Mouse (Mus musculus): ENCODE results near the gene Ypel1. TPM values are rescaled to one million over a fixed set of nuclear protein-coding genes. Genes with fewer than 3 reads are reported as not detected.

Gene Ypel1
- polyA plus RNA-seq, 1 experiment from 2014 or later = 17.1 TPM

DNA sequence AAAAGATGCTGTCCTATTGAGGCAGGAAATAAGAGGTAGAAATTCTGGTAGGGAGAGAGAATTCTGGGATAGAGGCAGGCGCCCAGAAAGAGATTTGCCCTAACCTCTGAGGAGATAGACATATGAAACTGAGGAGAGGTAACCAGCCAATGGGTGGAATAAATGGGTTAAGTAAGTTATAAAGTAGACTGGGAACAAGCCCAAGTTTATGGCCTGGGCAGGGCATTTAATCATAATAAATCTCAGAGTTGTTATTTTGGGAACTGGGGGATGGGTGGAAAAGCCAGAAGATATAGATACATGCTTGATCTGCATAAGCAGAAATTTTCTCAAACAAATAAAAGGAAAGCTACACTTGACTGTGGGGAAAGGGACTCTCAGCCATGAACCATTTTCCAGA is 7.2 kb upstream of the Ypel1 start:
- no peak overlapping the region for H3K27ac ChIP-seq
- no peak for ATAC-seq
- no peak overlapping the region for H3K4me3 ChIP-seq (replicated peaks)
- no peaks in the 10 kb centered on the region for H3K9me3 ChIP-seq
- H3K4me1 ChIP-seq (replicated peaks) = no peaks in the 10 kb centered on the region
- 46% methylated on average over 1 of the region's 1 CpGs for WGBS
- H3K36me3 ChIP-seq = no peaks in the 10 kb centered on the region
- H3K4me2 ChIP-seq (replicated peaks) = no peak overlapping the region
- H3K27me3 ChIP-seq (replicated peaks) = no peaks in the 10 kb centered on the region
- H3K9ac ChIP-seq = no peak overlapping the region

DNA sequence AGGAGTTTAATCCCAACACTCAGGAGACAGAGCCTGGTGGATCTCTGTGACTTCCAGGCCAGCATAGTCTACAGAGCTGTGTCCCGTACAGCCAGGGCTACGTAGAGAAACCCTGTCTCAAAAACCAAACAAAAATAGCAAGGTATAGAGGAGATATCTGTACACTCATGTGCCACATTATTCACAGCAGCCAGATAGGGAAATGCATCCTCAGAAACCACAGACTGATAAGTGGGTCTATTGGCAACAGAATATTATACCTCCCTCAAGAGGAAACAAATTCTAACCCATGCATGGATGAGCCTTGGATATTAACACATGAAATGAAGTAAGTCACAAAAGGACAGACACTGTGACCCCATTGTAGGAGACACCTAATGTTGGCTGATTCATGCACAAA is 1.9 kb upstream of the Ypel1 start:
- H3K4me3 ChIP-seq (replicated peaks) = no peak overlapping the region
- H3K27ac ChIP-seq = no peak overlapping the region
- H3K9me3 ChIP-seq = no peaks in the 10 kb centered on the region
- H3K4me1 ChIP-seq (replicated peaks) = no peaks in the 10 kb centered on the region
- ATAC-seq = no peak
- H3K4me2 ChIP-seq (replicated peaks) = no peak overlapping the region
- no peaks in the 10 kb centered on the region for H3K27me3 ChIP-seq (replicated peaks)
- WGBS = 92% methylated on average over 2 of the region's 2 CpGs
- H3K9ac ChIP-seq = no peak overlapping the region
- no peaks in the 10 kb centered on the region for H3K36me3 ChIP-seq

DNA sequence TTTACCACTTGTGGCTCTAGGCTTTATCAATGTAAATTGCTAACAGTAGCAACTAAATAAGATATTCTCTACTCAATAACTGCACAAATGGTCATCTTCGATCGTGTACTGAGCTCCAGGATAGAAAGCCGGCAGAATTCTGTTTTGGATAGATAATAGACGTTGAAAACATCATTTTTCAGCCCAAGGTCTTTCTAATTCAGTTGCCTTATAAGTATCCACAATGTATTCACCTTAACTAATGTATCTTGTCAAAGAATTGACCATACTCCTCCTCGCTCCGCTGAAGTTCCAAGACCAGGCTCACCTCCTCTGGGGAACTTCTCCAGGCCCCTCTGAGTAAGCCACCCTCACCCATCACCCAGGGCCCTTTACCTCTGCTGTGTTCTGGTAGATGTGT is 1.2 kb downstream of the Ypel1 start:
- no peaks in the 10 kb centered on the region for H3K27me3 ChIP-seq (replicated peaks)
- ATAC-seq = no peak
- H3K4me1 ChIP-seq (replicated peaks) = no peaks in the 10 kb centered on the region
- H3K9ac ChIP-seq = no peak overlapping the region
- peak overlapping the region; percentile 84 for H3K4me3 ChIP-seq (replicated peaks)
- 39% methylated on average over 6 of the region's 6 CpGs for WGBS
- H3K27ac ChIP-seq = no peak overlapping the region
- no peaks in the 10 kb centered on the region for H3K9me3 ChIP-seq
- peak overlapping the region; percentile 86 for H3K4me2 ChIP-seq (replicated peaks)
- no peaks in the 10 kb centered on the region for H3K36me3 ChIP-seq

DNA sequence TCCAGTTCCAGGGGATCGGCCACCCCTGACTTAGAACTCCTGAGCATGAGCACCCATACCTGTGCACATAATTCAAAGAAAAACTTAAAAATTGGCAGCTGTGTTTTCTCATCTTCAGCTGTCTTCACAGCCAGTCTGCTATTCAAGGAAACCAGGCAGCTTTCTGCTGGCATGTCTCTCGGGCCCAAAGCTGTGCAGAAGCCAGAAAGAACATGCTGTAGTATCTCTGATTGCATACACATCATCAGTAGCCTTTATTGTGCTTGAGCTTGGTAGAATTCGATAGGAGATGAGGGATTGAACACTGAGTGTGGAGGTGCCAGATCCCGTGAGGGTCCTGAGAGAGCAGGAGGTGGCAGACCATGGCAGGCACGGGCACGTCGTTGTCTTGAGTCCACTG is 3.5 kb downstream of the Ypel1 start:
- ATAC-seq = no peak
- Histone ChIP-seq H3K4me2 (replicated peaks) (no peak overlapping the region), H3K27me3 (replicated peaks) (no peaks in the 10 kb centered on the region), H3K4me3 (replicated peaks) (no peak overlapping the region), H3K4me1 (replicated peaks) (no peaks in the 10 kb centered on the region), H3K27ac (no peak overlapping the region), H3K36me3 (no peaks in the 10 kb centered on the region), H3K9ac (no peak overlapping the region), H3K9me3 (no peaks in the 10 kb centered on the region)
- WGBS = 90% methylated on average over 7 of the region's 7 CpGs

DNA sequence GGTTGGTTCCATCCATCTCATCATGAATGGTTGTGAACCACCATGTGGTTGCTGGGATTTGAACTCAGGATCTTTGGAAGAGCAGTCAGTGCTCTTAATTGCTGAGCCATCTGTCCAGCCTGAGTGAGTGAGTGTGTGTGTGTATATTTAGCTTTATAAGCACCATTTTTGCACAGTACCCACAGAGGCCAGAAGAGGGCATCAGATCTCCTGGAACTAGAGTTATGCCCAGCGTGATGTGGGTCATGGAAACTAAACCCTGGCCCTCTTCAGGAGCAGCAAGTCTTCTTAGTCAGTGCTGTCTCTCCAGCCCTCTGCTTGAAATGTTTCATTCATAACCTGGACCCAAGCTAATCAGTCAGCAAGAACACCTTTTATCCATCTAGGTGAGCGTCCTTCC is 6.8 kb downstream of the Ypel1 start:
- Histone ChIP-seq H3K27me3 (replicated peaks) (no peaks in the 10 kb centered on the region), H3K4me1 (replicated peaks) (no peaks in the 10 kb centered on the region), H3K4me3 (replicated peaks) (no peak overlapping the region), H3K9me3 (no peaks in the 10 kb centered on the region), H3K27ac (no peak overlapping the region), H3K4me2 (replicated peaks) (no peak overlapping the region), H3K36me3 (no peaks in the 10 kb centered on the region), H3K9ac (no peak overlapping the region)
- ATAC-seq = no peak
- 94% methylated on average over 2 of the region's 2 CpGs for WGBS

DNA sequence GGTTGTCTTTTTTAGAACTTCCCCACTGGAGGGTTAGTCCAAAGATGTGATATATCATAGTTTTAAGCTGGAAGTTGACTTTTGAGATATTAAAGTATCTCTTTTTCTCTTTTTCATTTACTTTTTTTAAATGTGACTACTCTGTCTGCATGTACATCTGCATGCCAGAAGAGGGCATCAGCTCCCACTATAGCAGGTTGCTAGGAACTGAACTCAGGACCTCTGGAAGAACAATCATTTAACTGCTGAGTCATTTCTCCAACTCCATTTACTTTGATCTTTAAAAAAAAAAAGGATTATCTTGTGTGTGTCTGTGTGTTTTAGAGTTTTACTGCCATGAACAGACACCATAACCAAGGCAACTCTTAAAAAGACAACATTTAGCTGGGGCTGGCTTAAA is 7.4 kb downstream of the Ypel1 start:
- ATAC-seq = no peak
- H3K9ac ChIP-seq = no peak overlapping the region
- H3K9me3 ChIP-seq = no peaks in the 10 kb centered on the region
- 0 out of 2 replicates have a peak, but pooled peaks cover 3% of the 10 kb centered on the region for H3K36me3 ChIP-seq
- no peak overlapping the region for H3K4me3 ChIP-seq (replicated peaks)
- 0 out of 2 replicates have a peak, but pooled peaks cover under 1% of the 10 kb centered on the region for H3K4me1 ChIP-seq (replicated peaks)
- no peaks in the 10 kb centered on the region for H3K27me3 ChIP-seq (replicated peaks)
- no peak overlapping the region for H3K4me2 ChIP-seq (replicated peaks)
- no peak overlapping the region for H3K27ac ChIP-seq

DNA sequence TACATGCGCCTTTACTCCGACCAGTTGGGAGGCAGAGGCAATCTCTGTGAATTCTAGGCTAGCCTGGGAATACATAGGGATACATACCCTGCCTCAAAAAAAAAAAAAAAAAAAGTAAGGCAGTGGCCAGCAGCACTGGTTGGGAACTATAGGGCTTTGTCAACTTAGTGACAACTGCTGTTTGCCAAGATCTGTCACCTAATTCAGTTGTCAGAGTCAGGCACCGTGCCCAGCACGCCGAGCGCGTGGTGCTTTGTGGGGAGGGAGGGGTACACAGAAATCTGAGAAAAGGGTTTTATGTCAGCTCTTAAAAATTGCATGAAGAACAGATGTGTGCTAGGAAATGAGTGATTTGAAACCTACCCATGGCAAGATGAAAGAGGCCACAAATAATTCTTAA is 8.6 kb downstream of the Ypel1 start:
- no peak for ATAC-seq
- Histone ChIP-seq H3K4me2 (replicated peaks) (no peak overlapping the region), H3K9ac (no peak overlapping the region), H3K27ac (no peak overlapping the region), H3K4me3 (replicated peaks) (no peak overlapping the region), H3K27me3 (replicated peaks) (no peaks in the 10 kb centered on the region), H3K4me1 (replicated peaks) (0 out of 2 replicates have a peak, but pooled peaks cover 2% of the 10 kb centered on the region), H3K9me3 (no peaks in the 10 kb centered on the region), H3K36me3 (0 out of 2 replicates have a peak, but pooled peaks cover 3% of the 10 kb centered on the region)
- 88% methylated on average over 7 of the region's 7 CpGs for WGBS

DNA sequence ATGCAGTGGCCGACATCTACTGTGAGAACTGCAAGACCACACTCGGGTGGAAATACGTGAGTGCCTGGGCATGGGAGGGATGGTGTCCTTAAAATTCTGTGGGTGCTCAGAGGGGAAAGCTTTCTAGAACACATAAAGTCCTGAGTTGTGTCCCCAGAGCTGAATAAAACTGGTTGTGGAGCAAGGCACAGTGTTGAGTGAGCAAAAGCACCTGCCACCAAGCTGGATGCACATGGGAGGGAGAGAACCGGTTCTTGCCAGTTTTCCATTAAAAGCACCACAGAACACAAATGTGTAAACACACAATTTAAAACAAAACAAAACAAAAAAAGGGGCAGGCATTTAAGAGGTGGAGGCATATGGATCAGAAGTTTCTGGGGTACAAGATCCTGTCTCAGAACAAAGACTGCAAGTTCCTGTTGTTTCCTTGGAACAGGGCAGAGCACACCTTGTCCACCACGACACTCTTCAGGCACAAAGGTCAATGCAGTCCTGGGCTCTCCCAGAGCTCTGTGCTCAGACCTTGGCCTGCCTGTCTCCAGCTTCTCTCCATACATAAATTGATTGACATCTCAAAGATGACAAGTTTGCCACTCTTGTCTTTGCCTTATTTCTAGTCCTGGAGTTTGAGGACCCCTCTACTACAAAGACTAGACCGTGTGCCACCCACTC is 12.8 kb downstream of the Ypel1 start:
- Histone ChIP-seq H3K4me2 (replicated peaks) (no peak overlapping the region), H3K27me3 (replicated peaks) (no peaks in the 10 kb centered on the region), H3K9ac (no peak overlapping the region), H3K36me3 (peaks cover 9% of the 10 kb centered on the region), H3K4me3 (replicated peaks) (no peak overlapping the region), H3K9me3 (no peaks in the 10 kb centered on the region), H3K4me1 (replicated peaks) (0 out of 2 replicates have a peak, but pooled peaks cover 2% of the 10 kb centered on the region), H3K27ac (no peak overlapping the region)
- 80% methylated on average over 6 of the region's 6 CpGs for WGBS
- peak; percentile 75 for ATAC-seq

DNA sequence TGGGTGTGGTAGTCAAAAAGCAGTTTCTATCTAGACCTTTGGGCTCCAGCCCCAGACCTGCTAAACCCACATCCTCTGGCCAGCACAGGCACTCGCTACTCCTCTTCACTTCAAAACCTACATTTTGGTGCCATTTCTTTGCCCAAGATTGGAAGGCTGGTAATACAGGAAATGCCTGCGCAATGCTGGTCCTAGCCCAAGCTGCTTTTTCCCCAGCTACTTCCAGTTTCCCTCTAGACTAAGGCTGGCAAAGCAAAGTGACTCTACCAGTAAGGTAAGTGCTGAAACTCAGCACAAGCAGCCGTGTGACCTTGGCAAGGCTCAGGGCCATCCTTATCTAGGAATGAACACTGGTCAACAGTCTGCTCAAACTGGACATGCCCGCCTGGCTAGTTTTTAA is 16.1 kb downstream of the Ypel1 start:
- H3K36me3 ChIP-seq = peaks cover 43% of the 10 kb centered on the region

DNA sequence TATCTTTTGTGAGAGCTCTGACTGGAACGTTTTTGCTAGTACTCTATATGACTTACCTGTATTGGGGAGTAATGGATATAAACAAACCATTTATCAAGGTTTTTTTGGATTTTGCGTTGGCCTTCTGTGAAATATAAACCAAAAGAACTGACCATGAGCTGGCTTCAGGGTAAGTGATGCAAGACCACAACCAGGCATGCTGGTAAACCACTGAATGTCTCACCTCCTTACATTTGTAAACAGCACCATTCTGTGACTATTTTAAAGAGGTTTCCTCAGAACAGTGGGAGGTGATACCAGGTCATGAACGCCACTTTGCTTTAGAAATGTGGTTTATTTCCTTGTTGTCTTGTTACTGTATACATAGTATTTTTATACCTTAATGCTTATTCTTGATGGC is 16.7 kb downstream of the Ypel1 start:
- Histone ChIP-seq H3K36me3 (peaks cover 44% of the 10 kb centered on the region), H3K9ac (no peak overlapping the region), H3K27me3 (replicated peaks) (no peaks in the 10 kb centered on the region), H3K4me2 (replicated peaks) (no peak overlapping the region), H3K4me1 (replicated peaks) (0 out of 2 replicates have a peak, but pooled peaks cover 2% of the 10 kb centered on the region), H3K4me3 (replicated peaks) (no peak overlapping the region), H3K27ac (no peak overlapping the region), H3K9me3 (no peaks in the 10 kb centered on the region)
- no peak for ATAC-seq
- 65% methylated on average over 3 of the region's 3 CpGs for WGBS

More for the DNA sequence above, 16.1 kb downstream of the Ypel1 start:
- Histone ChIP-seq H3K9me3 (no peaks in the 10 kb centered on the region), H3K4me2 (replicated peaks) (no peak overlapping the region), H3K9ac (no peak overlapping the region), H3K27me3 (replicated peaks) (no peaks in the 10 kb centered on the region), H3K27ac (no peak overlapping the region), H3K4me1 (replicated peaks) (0 out of 2 replicates have a peak, but pooled peaks cover 2% of the 10 kb centered on the region), H3K4me3 (replicated peaks) (no peak overlapping the region)
- no peak for ATAC-seq
- WGBS = 79% methylated on average over 4 of the region's 4 CpGs

DNA sequence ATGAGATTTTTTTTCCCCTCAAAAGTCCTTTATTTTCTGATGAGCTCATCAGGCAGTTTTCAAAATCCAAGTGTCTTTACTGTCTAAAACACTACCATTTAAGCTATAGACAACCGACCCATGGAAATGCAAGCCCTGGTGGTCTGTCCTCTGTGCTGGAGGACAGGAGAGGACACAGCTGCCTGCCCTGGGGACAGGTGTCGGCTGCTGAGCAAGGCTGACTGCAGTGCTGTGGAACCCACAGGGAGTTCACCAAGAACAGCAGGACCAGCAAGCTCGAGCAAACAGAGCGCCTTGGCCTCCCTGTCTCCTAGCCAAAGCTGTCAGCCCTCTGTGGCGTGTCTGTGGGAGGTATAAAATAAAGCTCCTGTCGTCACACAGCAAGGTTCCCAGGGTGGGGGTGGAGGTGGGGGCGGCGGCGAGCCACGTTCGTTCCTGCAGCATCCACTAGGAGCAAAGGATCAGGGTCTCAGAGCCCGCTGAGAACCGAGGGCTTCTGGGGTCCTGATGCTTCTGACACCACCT is 17.2 kb downstream of the Ypel1 start:
- Histone ChIP-seq H3K4me2 (replicated peaks) (no peak overlapping the region), H3K9me3 (no peaks in the 10 kb centered on the region), H3K4me3 (replicated peaks) (no peak overlapping the region), H3K9ac (no peak overlapping the region), H3K27me3 (replicated peaks) (no peaks in the 10 kb centered on the region), H3K4me1 (replicated peaks) (0 out of 2 replicates have a peak, but pooled peaks cover 2% of the 10 kb centered on the region), H3K36me3 (peaks cover 41% of the 10 kb centered on the region), H3K27ac (no peak overlapping the region)
- 79% methylated on average over 13 of the region's 13 CpGs for WGBS
- no peak for ATAC-seq

DNA sequence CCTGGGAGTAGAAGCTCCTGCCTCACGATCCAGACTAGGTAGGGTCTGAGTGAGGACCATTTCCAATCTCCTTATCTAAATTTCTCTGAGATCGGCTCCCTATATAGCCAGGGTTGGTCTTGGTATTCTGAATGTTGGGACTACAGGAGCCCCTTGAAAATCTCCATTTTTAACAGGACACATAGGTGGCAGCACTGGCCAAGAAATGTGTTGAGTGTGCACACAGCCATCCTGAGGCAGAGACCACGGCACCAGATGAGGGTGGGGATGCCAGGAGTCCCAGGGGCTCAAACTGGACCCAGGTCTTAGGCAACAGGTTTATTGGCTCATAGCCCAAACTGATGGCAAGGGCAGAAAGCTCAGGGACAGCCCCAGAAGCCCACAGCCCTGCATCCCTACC is 18.9 kb downstream of the Ypel1 start:
- Histone ChIP-seq H3K4me1 (replicated peaks) (no peaks in the 10 kb centered on the region), H3K27ac (no peak overlapping the region), H3K4me2 (replicated peaks) (no peak overlapping the region), H3K9ac (no peak overlapping the region), H3K4me3 (replicated peaks) (no peak overlapping the region), H3K36me3 (peaks cover 55% of the 10 kb centered on the region), H3K9me3 (no peaks in the 10 kb centered on the region), H3K27me3 (replicated peaks) (no peaks in the 10 kb centered on the region)
- 85% methylated on average over 3 of the region's 3 CpGs for WGBS
- ATAC-seq = no peak

DNA sequence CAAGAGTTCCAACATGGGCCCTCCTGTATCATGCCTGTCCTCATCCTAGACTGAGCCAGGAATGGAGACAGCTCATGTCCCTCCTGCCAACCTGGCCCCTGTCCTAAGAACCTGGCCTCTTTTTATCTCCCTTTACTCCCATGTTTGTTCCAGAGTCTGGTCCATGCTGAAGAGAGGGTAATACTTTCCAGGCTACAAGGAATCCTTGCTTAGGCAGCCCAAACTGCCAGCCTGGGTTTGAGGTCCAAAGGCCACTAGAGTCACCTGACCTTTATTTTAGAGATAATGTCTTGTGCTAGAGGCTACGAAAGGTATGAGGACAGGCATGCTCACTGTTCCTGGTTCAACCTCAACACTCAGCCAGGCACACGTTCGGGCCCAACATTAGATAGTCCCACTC is 27.4 kb downstream of the Ypel1 start:
- peak; percentile 85 for ATAC-seq
- H3K9ac ChIP-seq = no peak overlapping the region
- H3K4me1 ChIP-seq (replicated peaks) = no peaks in the 10 kb centered on the region
- 76% methylated on average over 3 of the region's 3 CpGs for WGBS
- H3K4me2 ChIP-seq (replicated peaks) = no peak overlapping the region
- no peak overlapping the region for H3K4me3 ChIP-seq (replicated peaks)
- H3K27me3 ChIP-seq (replicated peaks) = no peaks in the 10 kb centered on the region
- H3K27ac ChIP-seq = no peak overlapping the region
- peaks cover 48% of the 10 kb centered on the region for H3K36me3 ChIP-seq
- H3K9me3 ChIP-seq = no peaks in the 10 kb centered on the region
